Mouse (Mus musculus) naive thymus-derived CD4-positive, alpha-beta T cell, adult 2 months (primary cell): ENCODE measurements at regions not wholly inside any gene's neighbourhood (a gene's known extent, or its start where the extent isn't known, plus 50 kb on each side); places are given as distances from the start of the nearest gene placed in this dataset.
A peak's percentile ranks its signal among the peaks of the same experiment; 100 is the strongest.
"Not testable (repeated sequence)": the region's sequence is repeated elsewhere in the genome, so short reads cannot be mapped to it uniquely, and the experiment has no call there.

Source experiments
- DNase-seq: peaks from one replicate; pipeline ENCODE4 v3.0.0-alpha.2; 2011; ENCODE audit warnings: low read depth

- no peak for DNase-seq
These were observed 73.8 kb downstream of the Dio2 start for GRCm38 (mm10) chr12:90664436-90664835.

DNA sequence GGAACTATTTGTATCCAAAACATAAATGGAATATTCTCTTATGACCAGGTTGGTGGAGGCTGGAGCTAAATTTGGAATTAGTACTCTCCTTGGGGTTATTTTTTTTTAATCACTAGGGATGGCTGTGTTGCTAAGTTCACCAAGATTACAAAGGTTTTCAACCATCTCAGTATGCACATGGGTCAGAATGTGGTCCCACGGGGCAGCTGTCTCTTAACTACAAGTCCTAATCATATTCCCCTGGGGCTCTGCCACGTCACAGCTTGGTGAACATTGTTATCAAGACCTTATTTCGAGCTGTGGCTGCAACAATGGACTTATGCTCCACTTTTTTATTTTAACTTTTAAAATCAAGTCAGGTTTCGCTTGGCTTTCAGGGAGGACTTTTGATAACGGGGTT, 92.8 kb downstream of the Dio2 start:
- no peak for DNase-seq

DNA sequence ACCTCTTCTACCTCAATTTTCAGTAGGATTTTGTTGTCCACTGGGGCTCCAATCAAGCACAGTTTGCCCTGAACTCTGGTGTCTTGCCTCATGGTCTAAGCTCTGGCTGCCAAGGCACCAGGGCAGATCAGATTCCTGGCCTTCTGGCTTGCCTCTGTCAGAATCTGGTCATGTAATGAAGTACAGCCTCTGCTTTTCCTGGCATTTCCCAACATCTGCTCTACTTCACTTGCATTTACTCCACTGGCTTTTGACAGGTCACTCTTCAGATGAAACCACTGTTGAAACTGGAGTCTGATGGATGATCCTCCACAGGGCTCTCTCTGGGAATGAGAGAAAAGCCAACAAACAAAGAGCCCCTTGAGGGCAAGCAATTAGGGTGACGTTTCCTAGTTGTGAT, 94.3 kb downstream of the Dio2 start:
- no peak for DNase-seq

DNA sequence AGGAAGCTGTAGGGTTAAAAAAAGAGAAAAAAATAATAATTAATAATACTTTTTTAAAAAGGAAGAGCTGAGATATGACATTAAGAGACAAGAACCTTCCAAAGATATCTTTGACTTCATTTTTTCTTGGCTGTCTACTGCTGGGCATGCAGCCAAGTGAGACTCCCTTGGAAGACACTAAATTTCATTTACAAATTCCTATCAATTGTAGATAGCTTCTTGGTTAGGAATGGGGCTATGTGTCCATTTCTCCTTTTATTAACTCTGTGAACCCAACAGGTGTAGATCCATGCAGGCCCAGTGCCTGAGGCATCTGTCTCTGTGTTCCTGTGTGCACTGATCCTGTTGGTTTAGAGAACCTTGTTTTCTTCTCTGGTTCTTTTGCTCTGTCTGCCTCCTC, 113.4 kb downstream of the Dio2 start:
- no peak for DNase-seq

DNA sequence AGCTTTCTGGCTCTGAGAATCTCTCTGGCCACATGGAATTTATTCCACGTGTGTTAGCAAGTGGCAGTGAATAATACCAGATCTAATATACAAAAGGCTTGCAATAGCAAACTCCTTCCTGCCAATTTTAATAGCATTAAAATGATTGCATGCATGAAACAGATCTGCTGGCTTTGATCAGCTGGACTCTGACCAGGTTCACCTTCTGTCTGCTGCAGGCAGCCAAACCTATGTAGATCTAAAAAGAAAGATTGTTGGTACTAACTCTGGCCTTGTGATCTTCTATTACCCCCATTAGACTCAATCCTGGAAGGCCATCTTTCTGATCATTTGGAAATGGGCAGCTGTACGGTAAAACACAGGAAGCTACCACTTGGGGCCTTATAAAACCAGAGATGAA, 114.8 kb downstream of the Dio2 start:
- no peak for DNase-seq

DNA sequence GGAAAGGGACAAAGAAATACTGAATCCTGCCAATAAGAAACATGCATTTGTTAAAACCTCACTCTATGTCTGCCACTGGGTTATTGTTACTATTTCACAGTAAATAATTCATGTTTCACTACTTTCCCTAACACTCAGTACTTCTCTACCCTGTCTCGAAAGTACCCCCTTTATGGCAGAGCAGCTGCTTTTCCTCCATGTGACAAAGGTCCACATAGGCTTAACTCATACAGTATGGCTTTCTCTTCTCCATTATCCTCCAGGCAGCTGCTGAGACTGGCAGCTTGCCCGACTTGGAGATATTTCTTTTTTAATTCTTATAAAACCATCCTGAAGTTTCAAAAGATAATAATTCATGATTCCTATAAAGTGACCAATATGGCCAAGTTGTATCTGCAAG, 129.4 kb downstream of the Dio2 start:
- DNase-seq: no peak

DNA sequence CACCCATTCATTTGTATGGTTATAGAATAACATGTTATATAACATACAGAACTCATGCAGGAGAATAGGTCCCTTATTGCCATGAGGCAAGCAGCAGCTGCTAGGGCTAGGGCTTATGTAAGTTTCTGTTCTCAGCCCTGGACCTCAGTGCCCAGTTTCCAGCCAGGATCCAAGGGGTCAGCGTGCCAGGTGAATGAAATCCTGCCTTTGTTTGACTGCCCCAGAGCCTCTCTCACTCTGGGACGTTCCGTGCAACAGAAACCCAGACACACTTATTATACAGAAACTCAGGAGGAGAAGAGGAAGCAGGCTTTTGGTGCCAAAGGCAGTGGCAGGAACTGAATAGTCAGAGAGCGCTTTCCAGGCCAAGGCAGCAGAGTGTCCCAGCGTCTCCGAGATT, 130.3 kb downstream of the Dio2 start:
- DNase-seq: no peak

DNA sequence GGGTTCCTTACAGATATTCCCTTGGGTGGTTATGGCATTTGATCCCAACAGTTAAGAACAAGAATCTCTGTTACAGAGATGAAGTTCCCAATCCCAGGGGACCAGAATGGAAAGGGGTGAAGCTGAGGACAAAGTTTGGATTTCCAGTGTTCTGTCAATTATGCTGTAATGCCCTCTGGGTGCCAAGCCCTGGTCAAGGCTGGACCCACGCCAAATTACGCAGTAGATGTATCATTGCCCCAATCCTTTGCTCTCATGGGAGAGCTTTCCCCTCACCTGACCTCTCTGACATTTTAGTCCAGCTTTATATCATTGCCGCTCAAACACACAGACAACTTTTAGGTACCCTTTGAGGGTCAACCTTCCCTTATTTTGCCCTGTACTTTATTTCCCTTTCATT, 158.2 kb downstream of the Dio2 start:
- no peak for DNase-seq

GRCm38 (mm10) chr12:90576103-90576502, 162.1 kb downstream of the Dio2 start:
- DNase-seq: no peak

GRCm38 (mm10) chr12:90571907-90572306, 166.3 kb downstream of the Dio2 start:
- DNase-seq: no peak

- DNase-seq: no peak
These were observed 166.7 kb downstream of the Dio2 start for GRCm38 (mm10) chr12:90571506-90571905.

DNA sequence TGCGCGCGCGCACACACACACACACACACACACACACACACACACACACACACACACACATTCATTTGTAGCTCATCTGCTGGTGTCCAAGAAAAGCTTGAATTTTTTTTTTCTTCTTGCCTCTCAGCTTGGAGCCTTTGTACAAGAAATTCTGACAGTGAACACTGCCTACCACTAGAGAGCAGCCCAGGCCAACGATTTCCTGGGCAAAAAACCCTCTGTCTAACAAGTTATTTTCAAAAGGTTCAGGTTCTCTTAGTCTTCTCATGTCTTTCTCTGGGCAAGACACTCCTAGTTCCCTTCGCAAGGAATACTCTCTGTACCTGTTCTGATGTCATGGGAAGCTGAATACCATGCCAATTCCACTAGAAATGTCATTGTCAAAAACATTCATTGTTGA, 171.9 kb downstream of the Dio2 start:
- peak; percentile 1 for DNase-seq

DNA sequence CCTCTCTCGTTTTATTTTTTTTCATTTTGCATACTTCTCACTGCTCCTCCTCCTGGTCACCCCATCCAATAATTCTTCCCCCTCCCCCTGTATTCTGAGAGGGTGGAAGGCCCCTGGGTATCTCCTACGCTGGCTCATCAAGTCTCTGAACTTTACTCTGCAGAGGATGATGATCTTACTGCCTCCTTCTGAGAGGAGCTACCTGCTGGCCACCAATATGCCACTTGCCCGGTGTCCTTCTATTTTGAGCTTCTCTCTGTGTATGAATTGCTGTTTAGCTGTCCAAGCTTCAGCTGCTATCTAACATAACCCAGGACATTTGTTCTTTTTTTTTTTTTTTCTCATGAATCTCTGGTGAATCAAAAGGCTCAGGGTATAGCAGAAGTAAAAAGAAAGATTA, 173.2 kb downstream of the Dio2 start:
- no peak for DNase-seq

GRCm38 (mm10) chr12:90564594-90564993, 173.6 kb downstream of the Dio2 start:
- DNase-seq: not testable (repeated sequence)

- no peak for DNase-seq
These were observed 195.9 kb downstream of the Dio2 start for GRCm38 (mm10) chr12:90542361-90542760.
